Mouse (Mus musculus): ENCODE results near the gene Adamts14. TPM values are rescaled to one million over a fixed set of nuclear protein-coding genes. Genes with fewer than 3 reads are reported as not detected.

Adamts14 gene
- polyA plus RNA-seq, 1 experiment from 2014 or later = 0.45 TPM

- H3K36me3 ChIP-seq (replicated peaks) = no peaks in the 10 kb centered on the region
- no peak overlapping the region for H3K9ac ChIP-seq
- no peaks in the 10 kb centered on the region for H3K9me3 ChIP-seq
- no peaks in the 10 kb centered on the region for H3K27me3 ChIP-seq
- ATAC-seq (ENCODE audit: low FRiP score) = no peak
- H3K4me1 ChIP-seq = peaks cover 11% of the 10 kb centered on the region
- no peak overlapping the region for H3K4me3 ChIP-seq (replicated peaks)
- no peak overlapping the region for H3K27ac ChIP-seq
- 92% methylated on average over 5 of the region's 5 CpGs for WGBS
- H3K4me2 ChIP-seq = no peak overlapping the region
These were observed 77.4 kb downstream of the Adamts14 start for GRCm38 (mm10) chr10:61195718-61196291.

GRCm38 (mm10) chr10:61195216-61195615 lies 78.0 kb downstream of the Adamts14 start:
- Histone ChIP-seq H3K4me2 (no peak overlapping the region), H3K27ac (no peak overlapping the region), H3K36me3 (replicated peaks) (no peaks in the 10 kb centered on the region), H3K9me3 (no peaks in the 10 kb centered on the region), H3K4me3 (replicated peaks) (no peak overlapping the region), H3K27me3 (no peaks in the 10 kb centered on the region), H3K9ac (no peak overlapping the region), H3K4me1 (peaks cover 7% of the 10 kb centered on the region)
- no peak for ATAC-seq (ENCODE audit: low FRiP score)
- WGBS = 90% methylated on average over 8 of the region's 8 CpGs

GRCm38 (mm10) chr10:61194611-61195010 lies 78.6 kb downstream of the Adamts14 start:
- Histone ChIP-seq H3K27ac (no peak overlapping the region), H3K4me2 (no peak overlapping the region), H3K27me3 (no peaks in the 10 kb centered on the region), H3K9me3 (no peaks in the 10 kb centered on the region), H3K9ac (no peak overlapping the region), H3K4me1 (peaks cover under 1% of the 10 kb centered on the region; the same call in 1 of the 2 replicates), H3K36me3 (replicated peaks) (no peaks in the 10 kb centered on the region), H3K4me3 (replicated peaks) (no peak overlapping the region)
- ATAC-seq (ENCODE audit: low FRiP score) = no peak
- WGBS = 87% methylated on average over 9 of the region's 9 CpGs

- H3K27me3 ChIP-seq = no peaks in the 10 kb centered on the region
- ATAC-seq (ENCODE audit: low FRiP score) = no peak
- no peak overlapping the region for H3K4me2 ChIP-seq
- WGBS = 83% methylated on average over 3 of the region's 3 CpGs
- no peak overlapping the region for H3K9ac ChIP-seq
- no peak overlapping the region for H3K27ac ChIP-seq
- no peak overlapping the region for H3K4me3 ChIP-seq (replicated peaks)
- no peaks in the 10 kb centered on the region for H3K9me3 ChIP-seq
- H3K36me3 ChIP-seq (replicated peaks) = no peaks in the 10 kb centered on the region
- H3K4me1 ChIP-seq = 0 out of 2 replicates have a peak, but pooled peaks cover 2% of the 10 kb centered on the region
These were observed 85.2 kb downstream of the Adamts14 start for GRCm38 (mm10) chr10:61188010-61188409.

- WGBS = 80% methylated on average over 3 of the region's 3 CpGs
- no peaks in the 10 kb centered on the region for H3K27me3 ChIP-seq
These were observed 86.2 kb downstream of the Adamts14 start for GRCm38 (mm10) chr10:61187001-61187400.

GRCm38 (mm10) chr10:61179927-61180326 lies 93.3 kb downstream of the Adamts14 start:
- Histone ChIP-seq H3K9ac (no peak overlapping the region), H3K4me3 (replicated peaks) (no peak overlapping the region), H3K9me3 (no peaks in the 10 kb centered on the region), H3K27ac (no peak overlapping the region), H3K36me3 (replicated peaks) (no peaks in the 10 kb centered on the region), H3K4me1 (peaks cover 6% of the 10 kb centered on the region; the same call in 1 of the 2 replicates), H3K27me3 (peaks cover 25% of the 10 kb centered on the region; the same call in 1 of the 2 replicates), H3K4me2 (no peak overlapping the region)
- WGBS = 83% methylated on average over 6 of the region's 6 CpGs
- no peak for ATAC-seq (ENCODE audit: low FRiP score)

More at GRCm38 (mm10) chr10:61187001-61187400, 86.2 kb downstream of the Adamts14 start:
- Histone ChIP-seq H3K27ac (no peak overlapping the region), H3K4me3 (replicated peaks) (no peak overlapping the region), H3K9ac (no peak overlapping the region), H3K9me3 (no peaks in the 10 kb centered on the region), H3K4me1 (0 out of 2 replicates have a peak, but pooled peaks cover 2% of the 10 kb centered on the region), H3K4me2 (no peak overlapping the region), H3K36me3 (replicated peaks) (no peaks in the 10 kb centered on the region)
- ATAC-seq (ENCODE audit: low FRiP score) = no peak

GRCm38 (mm10) chr10:61178687-61179086 lies 94.6 kb downstream of the Adamts14 start:
- Histone ChIP-seq H3K9ac (no peak overlapping the region), H3K9me3 (no peaks in the 10 kb centered on the region), H3K4me3 (replicated peaks) (no peak overlapping the region), H3K4me1 (peaks cover 6% of the 10 kb centered on the region; the same call in 1 of the 2 replicates), H3K4me2 (no peak overlapping the region), H3K27me3 (peaks cover 28% of the 10 kb centered on the region; the same call in 1 of the 2 replicates), H3K36me3 (replicated peaks) (no peaks in the 10 kb centered on the region), H3K27ac (no peak overlapping the region)
- no peak for ATAC-seq (ENCODE audit: low FRiP score)
- 87% methylated on average over 8 of the region's 8 CpGs for WGBS

- Histone ChIP-seq H3K36me3 (replicated peaks) (no peaks in the 10 kb centered on the region), H3K4me3 (replicated peaks) (no peak overlapping the region), H3K9me3 (no peaks in the 10 kb centered on the region), H3K9ac (no peak overlapping the region), H3K4me2 (no peak overlapping the region), H3K27ac (no peak overlapping the region), H3K27me3 (peaks cover 28% of the 10 kb centered on the region; the same call in 1 of the 2 replicates), H3K4me1 (peaks cover 6% of the 10 kb centered on the region; the same call in 1 of the 2 replicates)
- ATAC-seq (ENCODE audit: low FRiP score) = no peak
- WGBS = 86% methylated on average over 4 of the region's 4 CpGs
These were observed 95.5 kb downstream of the Adamts14 start for GRCm38 (mm10) chr10:61177751-61178150.

GRCm38 (mm10) chr10:61176221-61176790 lies 96.9 kb downstream of the Adamts14 start:
- Histone ChIP-seq H3K27ac (no peak overlapping the region), H3K4me3 (replicated peaks) (no peak overlapping the region), H3K27me3 (peaks cover 28% of the 10 kb centered on the region; the same call in 1 of the 2 replicates), H3K9me3 (no peaks in the 10 kb centered on the region), H3K4me1 (peaks cover 6% of the 10 kb centered on the region; the same call in 1 of the 2 replicates), H3K9ac (no peak overlapping the region), H3K4me2 (peak overlapping the region; percentile 39), H3K36me3 (replicated peaks) (no peaks in the 10 kb centered on the region)
- 38% methylated on average over 7 of the region's 7 CpGs for WGBS
- no peak for ATAC-seq (ENCODE audit: low FRiP score)

GRCm38 (mm10) chr10:61175442-61176204 lies 97.6 kb downstream of the Adamts14 start:
- Histone ChIP-seq H3K4me3 (replicated peaks) (no peak overlapping the region), H3K9me3 (no peaks in the 10 kb centered on the region), H3K27me3 (peaks cover 28% of the 10 kb centered on the region; the same call in 1 of the 2 replicates), H3K9ac (no peak overlapping the region), H3K4me2 (peak overlapping the region; percentile 39), H3K27ac (no peak overlapping the region), H3K4me1 (peaks cover 6% of the 10 kb centered on the region; the same call in 1 of the 2 replicates), H3K36me3 (replicated peaks) (no peaks in the 10 kb centered on the region)
- WGBS = 17% methylated on average over 24 of the region's 24 CpGs
- no peak for ATAC-seq (ENCODE audit: low FRiP score)

GRCm38 (mm10) chr10:61174711-61175441 lies 98.4 kb downstream of the Adamts14 start:
- Histone ChIP-seq H3K9me3 (no peaks in the 10 kb centered on the region), H3K4me1 (peaks cover 6% of the 10 kb centered on the region; the same call in 1 of the 2 replicates), H3K27me3 (peaks cover 28% of the 10 kb centered on the region; the same call in 1 of the 2 replicates), H3K4me2 (no peak overlapping the region), H3K4me3 (replicated peaks) (no peak overlapping the region), H3K27ac (no peak overlapping the region), H3K9ac (no peak overlapping the region), H3K36me3 (replicated peaks) (no peaks in the 10 kb centered on the region)
- WGBS = 58% methylated on average over 11 of the region's 13 CpGs
- ATAC-seq (ENCODE audit: low FRiP score) = no peak

GRCm38 (mm10) chr10:61172496-61172895 lies 100.7 kb downstream of the Adamts14 start:
- WGBS = 81% methylated on average over 4 of the region's 4 CpGs
- Histone ChIP-seq H3K4me2 (no peak overlapping the region), H3K27me3 (peaks cover 21% of the 10 kb centered on the region; the same call in 1 of the 2 replicates), H3K36me3 (replicated peaks) (no peaks in the 10 kb centered on the region), H3K4me1 (peaks cover 6% of the 10 kb centered on the region; the same call in 1 of the 2 replicates), H3K9ac (no peak overlapping the region), H3K9me3 (no peaks in the 10 kb centered on the region), H3K27ac (no peak overlapping the region), H3K4me3 (replicated peaks) (no peak overlapping the region)
- no peak for ATAC-seq (ENCODE audit: low FRiP score)
